Mouse (Mus musculus) forebrain, embryonic 14.5 days (tissue): ENCODE measurements around the gene Kctd18. TPM values are rescaled to one million over a fixed set of nuclear protein-coding genes. Genes with fewer than 3 reads are reported as not detected.
"Not testable (repeated sequence)": the region's sequence is repeated elsewhere in the genome, so short reads cannot be mapped to it uniquely, and the experiment has no call there.

Experiments used
- ATAC-seq: fragments of 200-750 bp; cut with Nextera tagmentation; 2 replicates; pipeline ENCODE4 v1.8.0; 2017; ENCODE audit warnings: mild to moderate bottlenecking, moderate library complexity
- DNase-seq: peaks from one replicate; pipeline ENCODE4 v3.0.0-alpha.2; 2015; ENCODE audit warnings: low spot score
- H3K27ac ChIP-seq: fragments of 300-500 bp; sonication (generic); 2 replicates; pipeline ENCODE4 v1.5.1; 2014; ENCODE audit warnings: low read depth, mild to moderate bottlenecking, control low read depth, low read length, moderate library complexity
- H3K27me3 ChIP-seq: fragments of 300-500 bp; sonication (generic); replicated peaks from 2 replicates; pipeline ENCODE4 v1.6.1; 2014; ENCODE audit warnings: low read length, control low read depth, mixed read lengths; ENCODE audit not compliant: control insufficient read depth, insufficient read depth
- H3K36me3 ChIP-seq: fragments of 300-500 bp; sonication (generic); 2 replicates; pipeline ENCODE4 v1.6.1; 2014; ENCODE audit warnings: low read length, control low read depth; ENCODE audit not compliant: control insufficient read depth, insufficient read depth
- H3K4me1 ChIP-seq: fragments of 300-500 bp; sonication (generic); 2 replicates; pipeline ENCODE4 v1.6.1; 2014; ENCODE audit warnings: antibody characterized with exemption, low read length, control low read depth; ENCODE audit not compliant: control insufficient read depth, insufficient read depth
- H3K4me2 ChIP-seq: fragments of 300-500 bp; sonication (generic); 2 replicates; pipeline ENCODE4 v1.6.1; 2014; ENCODE audit warnings: mild to moderate bottlenecking, control low read depth, low read length
- H3K4me3 ChIP-seq: fragments of 300-500 bp; sonication (generic); 2 replicates; pipeline ENCODE4 v1.5.1; 2014; ENCODE audit warnings: low read depth, low read length, control low read depth
- H3K9ac ChIP-seq: fragments of 300-500 bp; sonication (generic); 2 replicates; pipeline ENCODE4 v1.6.1; 2014; ENCODE audit warnings: mild to moderate bottlenecking, low read length, control low read depth, moderate library complexity
- H3K9me3 ChIP-seq: fragments of 300-500 bp; sonication (generic); replicated peaks from 2 replicates; pipeline ENCODE4 v1.6.1; 2016; ENCODE audit warnings: low read length, control low read depth, mixed read lengths; ENCODE audit not compliant: control insufficient read depth
- WGBS: fragments of 180-500 bp; shearing (Covaris S2); extraction: QIAGEN DNeasy Blood & Tissue Kit; methylation state at CpG from one replicate; pipeline ENCODE4 v1.1.7; 2014; 5-methylcytosine and 5-hydroxymethylcytosine counted together
- polyA plus RNA-seq: library from polyadenylated mRNA; unstranded; fragments of >200 nt; fragmentation: Nextera tagmentation; extraction: Ambion mirVana; gene quantifications from 2 replicates; pipeline ENCODE4 v1.2.1, GENCODE M21; 2014

The Kctd18 gene
- polyA plus RNA-seq, 1 experiment from 2014 or later, result 22.6 TPM

DNA sequence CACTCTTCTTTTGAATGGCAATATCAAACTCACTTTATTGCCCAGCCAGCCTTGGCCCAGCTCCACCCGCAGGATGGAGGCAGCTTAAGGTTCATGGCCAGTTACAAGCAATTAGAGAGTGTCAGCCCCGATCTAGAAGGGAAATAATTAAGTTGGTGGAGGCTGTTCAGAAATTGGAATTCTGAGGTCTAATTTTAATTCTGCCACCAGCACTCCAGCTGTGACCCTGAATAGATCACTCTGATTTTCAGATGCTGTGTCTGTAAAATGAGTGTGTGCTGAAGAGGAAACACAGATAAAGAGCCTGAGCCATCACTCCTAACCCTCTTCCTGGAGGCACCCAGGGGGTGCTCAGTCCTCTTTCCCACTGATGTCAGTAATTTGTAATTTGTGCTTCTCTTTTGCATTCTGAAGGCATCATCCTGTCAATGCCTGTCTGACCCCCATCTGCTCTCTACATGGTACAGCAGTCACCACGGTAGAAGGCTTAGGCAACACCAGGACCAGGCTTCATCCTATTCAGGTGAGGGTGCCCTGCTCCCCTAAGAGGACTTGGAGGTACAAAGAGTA lies 28.1 kb upstream of the Kctd18 start:
- WGBS, result 9% methylated on average over 3 of the region's 3 CpGs

GRCm38 (mm10) chr1:58045546-58045945 lies 26.8 kb upstream of the Kctd18 start:
- WGBS, result 77% methylated on average over 5 of the region's 5 CpGs
- Histone ChIP-seq H3K4me2 (no peak overlapping the region), H3K4me3 (no peak overlapping the region), H3K4me1 (peaks cover 10% of the 10 kb centered on the region), H3K36me3 (no peaks in the 10 kb centered on the region), H3K9me3 (no peaks in the 10 kb centered on the region), H3K27me3 (no peaks in the 10 kb centered on the region), H3K9ac (no peak overlapping the region), H3K27ac (no peak overlapping the region)
- no peak for DNase-seq
- no peak for ATAC-seq

More for the DNA sequence above, 28.1 kb upstream of the Kctd18 start:
- Histone ChIP-seq H3K27ac (no peak overlapping the region), H3K4me3 (no peak overlapping the region), H3K27me3 (no peaks in the 10 kb centered on the region), H3K4me1 (peaks cover 10% of the 10 kb centered on the region), H3K9me3 (no peaks in the 10 kb centered on the region), H3K36me3 (no peaks in the 10 kb centered on the region), H3K4me2 (no peak overlapping the region), H3K9ac (no peak overlapping the region)
- DNase-seq (peak; percentile 50), ATAC-seq (peak; percentile 80)

GRCm38 (mm10) chr1:58045076-58045475 lies 26.3 kb upstream of the Kctd18 start:
- WGBS, result 78% methylated on average over 3 of the region's 3 CpGs
- no peak overlapping the region for H3K4me3 ChIP-seq
- no peaks in the 10 kb centered on the region for H3K9me3 ChIP-seq
- no peaks in the 10 kb centered on the region for H3K36me3 ChIP-seq
- peaks cover 10% of the 10 kb centered on the region for H3K4me1 ChIP-seq
- no peaks in the 10 kb centered on the region for H3K27me3 ChIP-seq
- DNase-seq (no peak), ATAC-seq (no peak)
- H3K4me2 ChIP-seq, result no peak overlapping the region
- no peak overlapping the region for H3K27ac ChIP-seq
- H3K9ac ChIP-seq, result no peak overlapping the region

GRCm38 (mm10) chr1:58037306-58037705 lies 18.6 kb upstream of the Kctd18 start:
- H3K4me3 ChIP-seq, H3K4me2 ChIP-seq, H3K4me1 ChIP-seq, ATAC-seq, H3K36me3 ChIP-seq, H3K9ac ChIP-seq, H3K27ac ChIP-seq, H3K27me3 ChIP-seq, H3K9me3 ChIP-seq, DNase-seq: not testable (repeated sequence)
- 93% methylated on average over 9 of the region's 9 CpGs for WGBS

- peak; percentile 81 for ATAC-seq
- no peaks in the 10 kb centered on the region for H3K9me3 ChIP-seq
- H3K9ac ChIP-seq, result no peak overlapping the region
- H3K4me1 ChIP-seq, result peaks cover 3% of the 10 kb centered on the region; the same call in 1 of the 2 replicates
- H3K4me2 ChIP-seq, result no peak overlapping the region
- H3K4me3 ChIP-seq, result no peak overlapping the region
- H3K36me3 ChIP-seq, result no peaks in the 10 kb centered on the region
- no peaks in the 10 kb centered on the region for H3K27me3 ChIP-seq
- no peak overlapping the region for H3K27ac ChIP-seq
- peak; percentile 84 for DNase-seq
- WGBS, result 63% methylated on average over 10 of the region's 10 CpGs
Observed at GRCm38 (mm10) chr1:58031160-58031769, 12.5 kb upstream of the Kctd18 start.

DNA sequence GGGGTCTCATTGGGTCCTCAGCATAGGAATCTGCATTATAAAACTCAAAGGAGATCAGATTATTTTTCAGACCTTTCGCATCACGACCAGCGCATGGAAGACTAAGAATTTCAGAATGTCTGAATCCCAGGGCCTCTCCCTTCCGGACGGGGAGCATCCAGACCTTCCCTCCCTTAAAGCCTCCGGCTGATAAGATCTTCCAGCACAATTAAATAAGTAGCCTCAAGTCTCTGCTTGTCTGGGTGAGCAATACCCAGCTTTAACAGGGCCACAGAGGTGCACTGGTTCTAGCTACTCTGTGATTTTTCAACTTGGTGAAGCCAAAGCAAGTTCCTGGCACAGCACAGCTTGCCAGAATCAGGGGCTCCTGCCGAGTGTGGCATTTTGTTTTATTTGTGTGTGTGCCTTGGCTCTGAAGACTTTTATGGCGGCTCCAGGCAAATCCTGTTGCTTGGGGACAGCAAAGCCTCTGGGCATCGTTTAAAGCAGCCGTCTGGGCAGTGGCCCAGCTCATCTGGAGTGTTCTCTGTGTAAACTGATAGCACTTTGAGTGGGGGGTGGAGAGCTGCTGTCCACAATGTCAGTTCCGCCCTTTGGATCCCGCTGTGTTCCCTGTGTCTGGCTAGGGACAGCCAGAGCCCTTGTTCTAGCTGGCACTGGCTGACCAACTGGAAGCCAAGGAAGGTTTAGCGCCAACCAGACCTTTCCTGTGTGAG lies 11.6 kb upstream of the Kctd18 start:
- peak; percentile 57 for ATAC-seq
- Histone ChIP-seq H3K9ac (no peak overlapping the region), H3K27ac (0 out of 2 replicates have a peak overlapping the region, but pooled peaks have one; percentile 21)

GRCm38 (mm10) chr1:58029636-58030117 lies 10.9 kb upstream of the Kctd18 start, which contains the start of gene Aox1:
Gene Aox1, plus strand, starts transcription at chr1:58029931.
- no peaks in the 10 kb centered on the region for H3K27me3 ChIP-seq
- DNase-seq (peak; percentile 57), ATAC-seq (peak; percentile 36; the same call in 1 of the 2 replicates)
- no peaks in the 10 kb centered on the region; the same call in 1 of the 2 replicates for H3K36me3 ChIP-seq
- peaks cover 3% of the 10 kb centered on the region; the same call in 1 of the 2 replicates for H3K4me1 ChIP-seq
- H3K27ac ChIP-seq, result 0 out of 2 replicates have a peak within 1 kb of the TSS, but pooled peaks have one; percentile 21
- H3K4me2 ChIP-seq, result peak within 1 kb of the TSS; percentile 22; the same call in 1 of the 2 replicates
- no peak within 1 kb of the TSS for H3K9ac ChIP-seq
- no peak within 1 kb of the TSS for H3K4me3 ChIP-seq
- H3K9me3 ChIP-seq, result no peaks in the 10 kb centered on the region
- 15% methylated on average over 12 of the region's 12 CpGs for WGBS

More for the DNA sequence above, 11.6 kb upstream of the Kctd18 start:
- no peak overlapping the region for H3K4me3 ChIP-seq
- peaks cover 3% of the 10 kb centered on the region; the same call in 1 of the 2 replicates for H3K4me1 ChIP-seq
- H3K4me2 ChIP-seq, result peak overlapping the region; percentile 22; the same call in 1 of the 2 replicates
- DNase-seq, result peak; percentile 74
- no peaks in the 10 kb centered on the region for H3K27me3 ChIP-seq
- H3K36me3 ChIP-seq, result no peaks in the 10 kb centered on the region
- no peaks in the 10 kb centered on the region for H3K9me3 ChIP-seq
- 37% methylated on average over 13 of the region's 13 CpGs for WGBS

- 87% methylated on average over 7 of the region's 7 CpGs for WGBS
- Histone ChIP-seq H3K9ac (no peak overlapping the region), H3K4me1 (peaks cover 3% of the 10 kb centered on the region; the same call in 1 of the 2 replicates), H3K27me3 (no peaks in the 10 kb centered on the region), H3K36me3 (peaks cover 9% of the 10 kb centered on the region), H3K9me3 (no peaks in the 10 kb centered on the region), H3K4me2 (no peak overlapping the region), H3K4me3 (no peak overlapping the region), H3K27ac (no peak overlapping the region)
- DNase-seq (no peak), ATAC-seq (no peak)
Observed at GRCm38 (mm10) chr1:58027707-58028106, 9.0 kb upstream of the Kctd18 start.
